Mouse (Mus musculus) midbrain, embryonic 16.5 days (tissue): ENCODE measurements around the gene Neu1. TPM values are rescaled to one million over a fixed set of nuclear protein-coding genes. Genes with fewer than 3 reads are reported as not detected.
A peak's percentile ranks its signal among the peaks of the same experiment; 100 is the strongest.

Source experiments
- ATAC-seq: fragments of 200-750 bp; cut with Nextera tagmentation; 2 replicates; pipeline ENCODE4 v1.8.0; 2017; ENCODE audit warnings: moderate TSS enrichment
- H3K27ac ChIP-seq: fragments of 300-500 bp; sonication (generic); 2 replicates; pipeline ENCODE4 v1.5.1; 2014; ENCODE audit warnings: mild to moderate bottlenecking, low read length, mixed read lengths
- H3K27me3 ChIP-seq: fragments of 300-500 bp; sonication (generic); 2 replicates; pipeline ENCODE4 v1.6.1; 2014; ENCODE audit warnings: low read depth, low read length, mixed read lengths; ENCODE audit not compliant: control insufficient read depth, insufficient read depth
- H3K36me3 ChIP-seq: fragments of 300-500 bp; sonication (generic); 2 replicates; pipeline ENCODE4 v1.6.1; 2014; ENCODE audit warnings: mild to moderate bottlenecking, low read length, moderate library complexity, mixed read lengths; ENCODE audit not compliant: control insufficient read depth, insufficient read depth
- H3K4me1 ChIP-seq: fragments of 300-500 bp; sonication (generic); 2 replicates; pipeline ENCODE4 v1.6.1; 2014; ENCODE audit warnings: mild to moderate bottlenecking, low read length, mixed read lengths; ENCODE audit not compliant: control insufficient read depth, insufficient read depth
- H3K4me2 ChIP-seq: fragments of 300-500 bp; sonication (generic); 2 replicates; pipeline ENCODE4 v1.6.1; 2014; ENCODE audit warnings: mild to moderate bottlenecking, low read length, mixed read lengths
- H3K4me3 ChIP-seq: fragments of 300-500 bp; sonication (generic); 2 replicates; pipeline ENCODE4 v1.5.1; 2014; ENCODE audit warnings: low read depth, mild to moderate bottlenecking, low read length, moderate library complexity, mixed read lengths
- H3K9ac ChIP-seq: fragments of 300-500 bp; sonication (generic); 2 replicates; pipeline ENCODE4 v1.6.1; 2014; ENCODE audit warnings: low read depth, low read length, mixed read lengths
- H3K9me3 ChIP-seq: fragments of 300-500 bp; sonication (generic); replicated peaks from 2 replicates; pipeline ENCODE4 v1.6.1; 2014; ENCODE audit warnings: mild to moderate bottlenecking, low read length, mixed read lengths; ENCODE audit not compliant: control insufficient read depth, poor library complexity, severe bottlenecking
- WGBS: fragments of 180-500 bp; shearing (Covaris S2); extraction: QIAGEN DNeasy Blood & Tissue Kit; methylation state at CpG from one replicate; pipeline ENCODE4 v1.1.7; 2014; 5-methylcytosine and 5-hydroxymethylcytosine counted together
- polyA plus RNA-seq: library from polyadenylated mRNA; unstranded; fragments of >200 nt; fragmentation: Nextera tagmentation; extraction: Ambion mirVana; gene quantifications from 2 replicates; pipeline ENCODE4 v1.2.1, GENCODE M21; 2015

Gene Neu1
- polyA plus RNA-seq, 1 experiment from 2014 or later, result 42.3 TPM

GRCm38 (mm10) chr17:34893072-34893824 is 37.8 kb upstream of the Neu1 start:
- Histone ChIP-seq H3K27ac (peak overlapping the region; percentile 90), H3K4me1 (peaks cover 32% of the 10 kb centered on the region), H3K4me2 (peak overlapping the region; percentile 93), H3K9me3 (no peaks in the 10 kb centered on the region), H3K36me3 (peaks cover 4% of the 10 kb centered on the region; the same call in 1 of the 2 replicates), H3K9ac (peak overlapping the region; percentile 96), H3K27me3 (no peaks in the 10 kb centered on the region), H3K4me3 (peak overlapping the region; percentile 81; the same call in 1 of the 2 replicates)
- whole genome bisulfite sequencing, result 70% methylated on average over 12 of the region's 12 CpGs
- ATAC-seq, result 0 out of 2 replicates have a peak, but pooled peaks have one; percentile 1

- WGBS, result 0% methylated on average over 40 of the region's 51 CpGs
- H3K27ac ChIP-seq, result peak overlapping the region; percentile 95
Observed at GRCm38 (mm10) chr17:34894074-34894597, 36.9 kb upstream of the Neu1 start.

DNA sequence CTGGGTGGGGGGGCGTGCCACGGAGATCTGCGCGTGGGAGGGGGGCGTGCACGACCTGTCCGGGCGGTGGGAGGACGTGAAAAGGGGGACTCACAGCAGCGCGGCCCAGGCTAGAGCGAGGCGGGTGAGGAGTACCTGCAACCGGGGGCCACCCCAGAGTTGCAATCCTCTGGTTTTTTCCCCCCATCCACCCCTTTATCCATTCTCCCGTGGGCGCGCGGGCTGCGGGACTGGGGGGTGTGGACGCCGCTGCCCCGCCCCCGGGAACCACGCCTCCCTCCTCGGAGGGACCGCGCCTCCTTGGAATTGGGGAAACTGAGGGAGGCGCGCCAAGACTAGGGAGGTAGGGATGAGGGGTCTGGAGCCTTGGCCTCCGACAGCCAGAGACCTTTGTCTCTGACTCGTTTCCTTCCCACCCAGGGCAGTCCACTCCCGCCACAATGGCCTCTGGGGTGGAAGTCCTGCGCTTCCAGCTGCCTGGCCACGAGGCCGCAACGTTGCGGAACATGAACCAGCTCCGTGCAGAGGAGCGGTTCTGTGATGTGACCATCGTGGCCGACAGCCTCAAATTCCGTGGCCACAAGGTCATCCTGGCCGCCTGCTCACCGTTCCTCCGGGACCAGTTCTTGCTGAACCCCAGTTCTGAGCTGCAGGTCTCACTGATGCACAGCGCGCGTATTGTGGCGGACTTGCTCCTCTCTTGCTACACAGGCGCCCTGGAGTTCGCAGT is 36.1 kb upstream of the Neu1 start:
- H3K4me3 ChIP-seq, result peak overlapping the region; percentile 81
- peak; percentile 44 for ATAC-seq
- 4% methylated on average over 42 of the region's 51 CpGs for WGBS
- H3K4me1 ChIP-seq, result peaks cover 34% of the 10 kb centered on the region
- H3K27me3 ChIP-seq, result no peaks in the 10 kb centered on the region
- H3K36me3 ChIP-seq, result peaks cover 4% of the 10 kb centered on the region; the same call in 1 of the 2 replicates
- peak overlapping the region; percentile 93 for H3K4me2 ChIP-seq
- H3K27ac ChIP-seq, result peak overlapping the region; percentile 95
- H3K9me3 ChIP-seq, result no peaks in the 10 kb centered on the region
- peak overlapping the region; percentile 96 for H3K9ac ChIP-seq

More at GRCm38 (mm10) chr17:34894074-34894597, 36.9 kb upstream of the Neu1 start:
- Histone ChIP-seq H3K9ac (peak overlapping the region; percentile 96), H3K36me3 (peaks cover 4% of the 10 kb centered on the region; the same call in 1 of the 2 replicates), H3K4me1 (peaks cover 32% of the 10 kb centered on the region), H3K9me3 (no peaks in the 10 kb centered on the region), H3K4me2 (peak overlapping the region; percentile 93), H3K4me3 (peak overlapping the region; percentile 81), H3K27me3 (no peaks in the 10 kb centered on the region)
- ATAC-seq, result peak; percentile 89

- no peaks in the 10 kb centered on the region for H3K9me3 ChIP-seq
- H3K4me3 ChIP-seq, result peak overlapping the region; percentile 81
- H3K4me1 ChIP-seq, result peaks cover 40% of the 10 kb centered on the region
- H3K27ac ChIP-seq, result peak overlapping the region; percentile 95
- peak overlapping the region; percentile 96 for H3K9ac ChIP-seq
- no peaks in the 10 kb centered on the region for H3K27me3 ChIP-seq
- H3K36me3 ChIP-seq, result peaks cover 4% of the 10 kb centered on the region; the same call in 1 of the 2 replicates
- peak overlapping the region; percentile 93 for H3K4me2 ChIP-seq
- 86% methylated on average over 15 of the region's 15 CpGs for WGBS
- ATAC-seq, result no peak
Observed at GRCm38 (mm10) chr17:34895724-34896123, 35.3 kb upstream of the Neu1 start.

GRCm38 (mm10) chr17:34896366-34896765 is 34.7 kb upstream of the Neu1 start:
- H3K27ac ChIP-seq, result peak overlapping the region; percentile 2; the same call in 1 of the 2 replicates
- H3K9me3 ChIP-seq, result no peaks in the 10 kb centered on the region
- H3K4me3 ChIP-seq, result peak overlapping the region; percentile 81; the same call in 1 of the 2 replicates
- H3K4me1 ChIP-seq, result peaks cover 42% of the 10 kb centered on the region
- WGBS, result 85% methylated on average over 17 of the region's 17 CpGs
- no peaks in the 10 kb centered on the region for H3K27me3 ChIP-seq
- no peak overlapping the region for H3K9ac ChIP-seq
- no peak for ATAC-seq
- peaks cover 4% of the 10 kb centered on the region for H3K36me3 ChIP-seq
- peak overlapping the region; percentile 93 for H3K4me2 ChIP-seq

- Histone ChIP-seq H3K36me3 (peaks cover 4% of the 10 kb centered on the region), H3K4me2 (peak overlapping the region; percentile 93), H3K27me3 (no peaks in the 10 kb centered on the region), H3K4me3 (peak overlapping the region; percentile 93), H3K9ac (peak overlapping the region; percentile 95), H3K4me1 (peaks cover 42% of the 10 kb centered on the region), H3K27ac (peak overlapping the region; percentile 97), H3K9me3 (no peaks in the 10 kb centered on the region)
- WGBS, result 18% methylated on average over 10 of the region's 10 CpGs
- ATAC-seq, result no peak
Observed at GRCm38 (mm10) chr17:34897373-34898159, 33.5 kb upstream of the Neu1 start.

- peak within 1 kb of the TSS; percentile 97 for H3K27ac ChIP-seq
- peak; percentile 8 for ATAC-seq
- peak within 1 kb of the TSS; percentile 95 for H3K9ac ChIP-seq
- H3K4me2 ChIP-seq, result peak within 1 kb of the TSS; percentile 93
- WGBS, result under 1% methylated on average over 37 of the region's 44 CpGs
- peaks cover 42% of the 10 kb centered on the region for H3K4me1 ChIP-seq
- no peaks in the 10 kb centered on the region for H3K27me3 ChIP-seq
- no peaks in the 10 kb centered on the region for H3K9me3 ChIP-seq
- H3K4me3 ChIP-seq, result peak within 1 kb of the TSS; percentile 93
- H3K36me3 ChIP-seq, result peaks cover 5% of the 10 kb centered on the region
Observed at GRCm38 (mm10) chr17:34898160-34898586, 32.9 kb upstream of the Neu1 start, which contains the start of the genes C2 and Ehmt2. TSS of gene C2 (minus strand) at chr17:34898265. TSS of gene Ehmt2 (plus strand) at chr17:34898469.

GRCm38 (mm10) chr17:34898706-34899052 is 32.4 kb upstream of the Neu1 start:
- peaks cover 9% of the 10 kb centered on the region for H3K36me3 ChIP-seq
- no peak for ATAC-seq
- H3K27ac ChIP-seq, result peak overlapping the region; percentile 97
- H3K9me3 ChIP-seq, result no peaks in the 10 kb centered on the region
- peaks cover 38% of the 10 kb centered on the region for H3K4me1 ChIP-seq
- peak overlapping the region; percentile 95 for H3K9ac ChIP-seq
- 2% methylated on average over 12 of the region's 47 CpGs for WGBS
- no peaks in the 10 kb centered on the region for H3K27me3 ChIP-seq
- peak overlapping the region; percentile 93 for H3K4me2 ChIP-seq
- H3K4me3 ChIP-seq, result peak overlapping the region; percentile 93
